Mouse (Mus musculus): ENCODE data around the gene Myo18a. TPM values are rescaled to one million over a fixed set of nuclear protein-coding genes. Genes with fewer than 3 reads are reported as not detected.

Myo18a gene
- polyA plus RNA-seq, 1 experiment = 17.4 TPM

DNA sequence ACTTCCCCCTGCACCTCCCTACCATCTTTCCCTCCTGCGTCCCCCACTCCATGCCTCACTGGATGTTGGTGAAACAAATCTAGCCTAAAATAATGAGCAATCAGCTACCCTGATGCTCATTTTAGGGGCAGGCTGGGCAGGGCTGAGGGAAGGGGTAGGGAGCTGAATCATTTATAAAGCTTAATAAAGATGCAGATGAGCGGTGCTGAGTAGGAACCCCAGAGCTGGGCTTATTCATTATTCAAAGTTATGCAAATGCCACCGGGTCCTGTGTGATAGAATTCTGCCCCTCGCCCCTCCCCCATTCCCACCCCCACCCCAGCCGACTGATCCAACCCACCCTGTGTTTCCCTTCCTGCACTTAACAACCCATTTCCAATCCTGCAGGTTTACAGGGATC is 112.2 kb downstream of the Myo18a start:
- no peaks in the 10 kb centered on the region for H3K4me1 ChIP-seq (ENCODE audit: control insufficient read depth, insufficient read depth, insufficient read length, low read length)
- no peak overlapping the region for H3K4me3 ChIP-seq (ENCODE audit: insufficient read depth, low read depth, low read length)
- H3K27ac ChIP-seq (replicated peaks; ENCODE audit: low read depth, low read length) = no peak overlapping the region

DNA sequence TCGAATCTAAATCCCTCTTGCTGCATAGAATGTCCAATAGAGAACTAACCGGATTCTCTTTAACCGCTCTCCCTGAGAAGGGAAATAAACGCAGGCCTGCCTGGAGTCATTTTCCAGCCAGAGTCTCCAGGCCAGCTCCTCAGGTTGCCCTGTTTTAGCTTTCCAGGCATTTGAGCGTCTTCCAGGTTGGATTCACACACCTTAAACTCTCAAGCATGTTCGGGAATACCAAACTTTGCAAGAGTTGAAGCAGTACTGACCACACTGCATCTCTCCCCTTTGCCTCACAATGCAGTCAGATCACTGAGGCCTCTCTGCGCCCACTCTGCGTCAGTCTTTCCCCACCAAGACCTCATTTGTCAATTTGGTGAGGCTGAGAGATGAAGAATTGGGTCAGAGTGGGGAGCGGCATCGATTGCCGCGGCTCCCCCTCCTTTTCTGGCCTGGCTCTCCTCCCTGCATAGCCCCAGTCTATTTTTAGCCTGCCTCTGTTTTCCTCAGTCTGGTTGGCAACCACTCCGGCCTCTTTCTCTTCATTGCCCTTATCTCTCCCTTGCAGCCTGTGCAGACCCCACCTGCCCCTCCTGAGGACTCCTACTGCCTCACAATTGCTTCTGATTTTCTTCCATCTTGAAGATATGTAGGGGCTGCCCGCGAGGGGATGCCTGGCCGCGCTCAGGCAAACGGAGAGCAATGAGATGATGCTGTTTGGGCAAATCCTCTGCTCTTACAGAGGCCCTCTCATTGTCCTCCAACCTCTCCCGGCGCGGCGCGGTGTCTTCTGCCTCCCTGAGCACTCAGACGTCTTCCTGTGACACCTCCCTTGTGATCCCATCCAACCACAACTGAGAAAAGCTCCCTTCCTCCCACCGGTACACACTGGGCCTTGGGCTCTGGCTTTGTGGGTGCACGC is 113.1 kb downstream of the Myo18a start:
- H3K27ac ChIP-seq (replicated peaks; ENCODE audit: low read depth, low read length) = no peak overlapping the region
- H3K4me3 ChIP-seq (ENCODE audit: insufficient read depth, low read depth, low read length) = no peak overlapping the region
- H3K4me1 ChIP-seq (ENCODE audit: control insufficient read depth, insufficient read depth, insufficient read length, low read length) = no peaks in the 10 kb centered on the region

DNA sequence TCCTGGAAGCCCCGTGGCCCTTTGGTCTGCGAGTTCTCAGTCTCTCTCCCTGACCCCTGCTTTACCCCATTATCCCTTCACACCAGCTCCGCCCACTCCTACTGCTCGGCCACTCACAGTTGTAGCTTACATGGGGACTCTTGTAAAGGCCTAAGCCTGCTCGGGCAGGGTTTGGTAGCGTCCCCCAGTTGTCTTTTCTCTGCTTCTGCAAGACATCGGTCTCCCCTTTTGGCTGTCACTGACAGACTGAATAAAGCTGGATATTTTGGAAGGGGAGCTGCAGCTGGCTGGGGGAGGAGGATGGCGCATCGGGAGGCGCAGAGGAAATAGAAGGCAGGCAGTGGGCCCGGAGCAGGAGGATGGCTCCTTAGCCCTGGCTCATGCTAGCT is 113.7 kb downstream of the Myo18a start:
- Histone ChIP-seq H3K27ac (replicated peaks; ENCODE audit: low read depth, low read length) (no peak overlapping the region), H3K4me1 (ENCODE audit: control insufficient read depth, insufficient read depth, insufficient read length, low read length) (no peaks in the 10 kb centered on the region)

GRCm38 (mm10) chr11:77884524-77885245 is 121.6 kb downstream of the Myo18a start:
- no peak overlapping the region for H3K27ac ChIP-seq (replicated peaks; ENCODE audit: low read depth, low read length)

More for the DNA sequence above, 113.7 kb downstream of the Myo18a start:
- no peak overlapping the region for H3K4me3 ChIP-seq (ENCODE audit: insufficient read depth, low read depth, low read length)

DNA sequence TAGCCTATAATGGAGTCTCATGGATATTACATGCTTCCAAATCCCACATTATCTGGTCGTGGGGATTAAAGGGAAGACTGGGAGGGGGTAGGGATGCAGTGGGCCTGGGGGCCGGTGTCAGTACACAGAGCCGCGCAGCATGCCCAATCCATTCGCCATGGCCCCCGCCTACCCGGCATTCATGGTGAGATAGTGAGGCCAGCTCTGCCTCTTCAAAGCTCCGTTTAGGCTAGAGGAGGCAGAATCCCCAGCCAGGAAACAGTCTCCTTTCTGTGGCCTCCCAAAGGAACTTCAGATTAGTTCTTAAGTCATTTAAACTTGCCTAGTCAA is 122.2 kb downstream of the Myo18a start:
- no peak overlapping the region for H3K4me3 ChIP-seq (ENCODE audit: insufficient read depth, low read depth, low read length)
- H3K4me1 ChIP-seq (ENCODE audit: control insufficient read depth, insufficient read depth, insufficient read length, low read length) = peaks cover 3% of the 10 kb centered on the region; the same call in 1 of the 2 replicates
- H3K27ac ChIP-seq (replicated peaks; ENCODE audit: low read depth, low read length) = no peak overlapping the region

More at GRCm38 (mm10) chr11:77884524-77885245, 121.6 kb downstream of the Myo18a start:
- H3K4me3 ChIP-seq (ENCODE audit: insufficient read depth, low read depth, low read length) = no peak overlapping the region
- H3K4me1 ChIP-seq (ENCODE audit: control insufficient read depth, insufficient read depth, insufficient read length, low read length) = peaks cover 3% of the 10 kb centered on the region; the same call in 1 of the 2 replicates

DNA sequence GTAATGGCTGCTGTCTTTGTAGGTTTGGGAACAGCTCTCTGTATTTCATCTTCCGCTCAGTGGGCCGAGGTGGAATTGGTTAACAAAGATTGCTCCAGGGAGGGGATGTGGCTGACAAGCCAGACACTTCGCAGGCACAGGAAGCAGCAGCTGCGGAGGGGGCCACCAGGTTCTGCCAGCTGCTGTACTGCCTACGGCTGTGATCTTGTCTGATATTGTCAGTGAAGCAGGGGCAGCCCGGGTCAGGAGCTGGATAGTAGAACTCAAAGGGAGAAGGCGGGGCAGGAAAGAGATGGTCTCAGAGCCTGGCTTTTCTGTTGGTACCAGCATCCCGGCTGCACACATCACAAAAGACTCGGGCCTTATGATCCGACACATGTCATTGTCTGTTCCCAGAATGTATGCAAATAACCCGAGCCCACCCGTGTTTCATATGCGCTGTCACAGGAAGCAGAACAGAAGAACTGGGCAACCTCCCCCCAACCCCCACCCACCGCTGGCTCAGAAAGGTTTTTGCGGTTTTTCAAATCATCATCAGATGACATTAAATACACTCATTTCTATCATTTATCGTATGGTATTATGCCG is 124.4 kb downstream of the Myo18a start:
- H3K27ac ChIP-seq (replicated peaks; ENCODE audit: low read depth, low read length) = no peak overlapping the region
- H3K4me3 ChIP-seq (ENCODE audit: insufficient read depth, low read depth, low read length) = no peak overlapping the region
- H3K4me1 ChIP-seq (ENCODE audit: control insufficient read depth, insufficient read depth, insufficient read length, low read length) = peaks cover 3% of the 10 kb centered on the region; the same call in 1 of the 2 replicates

DNA sequence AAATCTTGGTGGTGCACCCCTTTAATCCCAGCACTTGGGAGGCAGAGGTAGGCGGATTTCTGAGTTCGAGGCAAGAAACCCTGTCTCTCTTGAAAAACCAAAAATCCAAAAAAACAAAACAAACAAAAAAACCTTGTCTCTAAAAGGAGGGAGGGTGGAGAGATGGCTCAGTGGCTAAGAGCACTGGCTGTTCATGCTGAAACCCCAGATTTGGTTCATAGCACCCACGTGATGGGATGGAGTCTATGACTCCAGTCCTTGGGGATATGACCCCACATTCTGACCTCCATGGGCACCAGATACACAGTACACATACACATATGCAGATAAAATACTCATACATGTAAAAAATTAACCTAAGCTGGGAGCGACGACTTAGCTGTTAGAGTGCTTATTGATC is 125.8 kb downstream of the Myo18a start:
- Histone ChIP-seq H3K4me1 (ENCODE audit: control insufficient read depth, insufficient read depth, insufficient read length, low read length) (peaks cover 7% of the 10 kb centered on the region; the same call in 1 of the 2 replicates), H3K4me3 (ENCODE audit: insufficient read depth, low read depth, low read length) (no peak overlapping the region), H3K27ac (replicated peaks; ENCODE audit: low read depth, low read length) (no peak overlapping the region)

- Histone ChIP-seq H3K4me3 (ENCODE audit: insufficient read depth, low read depth, low read length) (no peak overlapping the region), H3K4me1 (ENCODE audit: control insufficient read depth, insufficient read depth, insufficient read length, low read length) (peaks cover 8% of the 10 kb centered on the region), H3K27ac (replicated peaks; ENCODE audit: low read depth, low read length) (no peak overlapping the region)
These were observed 126.4 kb downstream of the Myo18a start for GRCm38 (mm10) chr11:77889484-77889883.

DNA sequence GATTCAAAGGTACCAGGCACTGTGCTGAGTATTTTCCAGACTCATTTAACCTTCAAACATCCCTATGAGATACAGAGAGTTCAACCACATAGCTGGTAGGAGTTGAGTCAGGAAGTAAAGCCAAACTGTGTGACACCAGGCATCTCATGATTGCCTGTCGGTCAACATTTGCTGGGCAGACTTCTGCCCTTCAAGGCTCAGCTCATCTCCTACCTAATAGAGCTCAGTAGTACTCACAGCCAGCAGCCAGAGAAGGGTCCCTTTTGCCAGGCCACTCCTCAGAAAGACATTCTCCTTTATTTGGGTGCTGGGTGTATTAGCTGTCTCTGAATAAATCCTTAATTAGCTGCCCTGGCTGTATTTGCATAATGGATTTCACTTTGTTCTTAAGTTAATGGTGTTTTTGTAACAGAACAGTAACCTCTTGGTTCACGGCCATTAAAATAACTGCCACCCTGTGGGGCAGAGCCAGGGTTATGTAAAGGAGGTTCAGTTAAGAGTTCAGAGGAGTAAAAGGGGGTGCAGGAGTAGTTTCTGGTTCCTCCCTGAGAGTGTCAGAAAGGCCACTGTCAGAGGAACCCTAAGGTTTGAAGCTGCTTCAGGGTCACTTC is 127.7 kb downstream of the Myo18a start:
- H3K4me1 ChIP-seq (ENCODE audit: control insufficient read depth, insufficient read depth, insufficient read length, low read length) = peaks cover 11% of the 10 kb centered on the region
- no peak overlapping the region for H3K4me3 ChIP-seq (ENCODE audit: insufficient read depth, low read depth, low read length)
- H3K27ac ChIP-seq (replicated peaks; ENCODE audit: low read depth, low read length) = no peak overlapping the region

GRCm38 (mm10) chr11:77892883-77893282 is 129.8 kb downstream of the Myo18a start:
- H3K4me1 ChIP-seq (ENCODE audit: control insufficient read depth, insufficient read depth, insufficient read length, low read length) = peaks cover 8% of the 10 kb centered on the region
- H3K4me3 ChIP-seq (ENCODE audit: insufficient read depth, low read depth, low read length) = no peak overlapping the region
- H3K27ac ChIP-seq (replicated peaks; ENCODE audit: low read depth, low read length) = no peak overlapping the region

DNA sequence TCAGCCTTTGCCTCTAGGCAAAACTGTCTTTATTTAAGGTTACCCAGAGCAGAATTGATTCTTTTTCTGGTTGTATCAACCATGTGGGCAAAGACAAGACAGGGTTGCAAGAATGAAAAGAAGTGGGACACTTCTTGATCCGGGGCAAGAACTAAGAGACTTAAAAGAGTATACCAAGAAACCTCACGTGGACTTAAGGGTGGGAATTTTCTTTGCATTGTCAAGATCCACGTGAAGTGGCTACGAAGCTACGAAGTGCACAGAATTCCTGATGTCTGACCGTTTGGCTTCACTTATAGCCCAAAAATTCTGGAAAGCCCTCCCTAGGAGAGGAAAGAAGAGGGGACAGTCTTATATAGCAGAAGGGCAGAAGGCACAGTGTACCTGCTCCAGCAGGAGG is 130.2 kb downstream of the Myo18a start:
- H3K4me3 ChIP-seq (ENCODE audit: insufficient read depth, low read depth, low read length) = no peak overlapping the region
- no peak overlapping the region for H3K27ac ChIP-seq (replicated peaks; ENCODE audit: low read depth, low read length)
- peaks cover 8% of the 10 kb centered on the region for H3K4me1 ChIP-seq (ENCODE audit: control insufficient read depth, insufficient read depth, insufficient read length, low read length)

- no peak within 1 kb of the TSS for H3K4me3 ChIP-seq (ENCODE audit: insufficient read depth, low read depth, low read length)
- H3K4me1 ChIP-seq (ENCODE audit: control insufficient read depth, insufficient read depth, insufficient read length, low read length) = peaks cover 8% of the 10 kb centered on the region
- H3K27ac ChIP-seq (replicated peaks; ENCODE audit: low read depth, low read length) = no peak within 1 kb of the TSS
These were observed 131.0 kb downstream of the Myo18a start, which contains the start of gene Pipox for GRCm38 (mm10) chr11:77893787-77894718. Pipox (minus strand) TSS chr11:77894096.

DNA sequence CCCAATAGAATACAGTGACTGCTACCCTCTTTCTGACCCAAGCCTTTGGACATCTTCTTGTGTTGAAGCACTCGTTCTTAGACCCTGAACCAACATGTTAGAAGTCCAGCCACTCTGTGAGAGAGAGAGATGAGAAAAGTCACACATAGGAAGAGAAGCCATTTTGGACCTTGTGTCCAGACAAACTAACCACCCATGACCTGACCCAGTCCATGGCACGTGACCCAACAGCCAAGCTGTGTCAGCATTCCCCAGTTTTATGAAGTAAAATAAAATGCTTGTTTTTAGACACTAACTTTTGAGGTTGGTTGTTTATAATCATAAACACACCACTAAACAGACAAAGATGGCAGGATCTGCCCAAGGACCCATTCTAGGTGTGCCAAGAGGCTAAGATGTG is 131.9 kb downstream of the Myo18a start:
- no peak overlapping the region for H3K4me3 ChIP-seq (ENCODE audit: insufficient read depth, low read depth, low read length)

DNA sequence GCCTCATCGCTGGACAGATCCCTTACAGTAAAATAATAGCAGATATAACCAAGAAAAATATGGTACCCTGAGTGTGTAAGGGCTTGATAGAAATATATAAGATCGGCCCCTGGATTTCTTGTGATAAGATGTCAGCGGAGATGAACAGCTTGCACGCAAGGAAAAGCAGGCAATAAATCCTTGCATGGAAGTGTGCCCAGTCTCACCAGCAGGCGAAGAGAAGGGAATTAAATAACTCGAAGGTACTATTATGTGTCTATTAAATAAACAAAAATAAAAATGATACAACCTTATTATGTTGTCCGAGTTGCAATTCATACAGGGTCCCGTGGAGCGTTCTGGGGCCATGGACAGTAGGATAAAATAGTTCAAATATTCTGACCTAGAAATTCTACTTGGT is 133.0 kb downstream of the Myo18a start:
- H3K4me3 ChIP-seq (ENCODE audit: insufficient read depth, low read depth, low read length) = no peak overlapping the region
- peaks cover 8% of the 10 kb centered on the region for H3K4me1 ChIP-seq (ENCODE audit: control insufficient read depth, insufficient read depth, insufficient read length, low read length)

More for the DNA sequence above, 131.9 kb downstream of the Myo18a start:
- Histone ChIP-seq H3K27ac (replicated peaks; ENCODE audit: low read depth, low read length) (no peak overlapping the region), H3K4me1 (ENCODE audit: control insufficient read depth, insufficient read depth, insufficient read length, low read length) (peaks cover 8% of the 10 kb centered on the region)

More for the DNA sequence above, 133.0 kb downstream of the Myo18a start:
- H3K27ac ChIP-seq (replicated peaks; ENCODE audit: low read depth, low read length) = no peak overlapping the region
